Mouse (Mus musculus) stomach, embryonic 15.5 days (tissue): ENCODE results near the gene Itgam. TPM values are rescaled to one million over a fixed set of nuclear protein-coding genes. Genes with fewer than 3 reads are reported as not detected.

ENCODE experiments used
- ATAC-seq: fragments of 200-750 bp; cut with Nextera tagmentation; 2 replicates; pipeline ENCODE4 v1.8.0; 2017; ENCODE audit warnings: low read depth, moderate number of reproducible peaks, moderate TSS enrichment; ENCODE audit not compliant: insufficient read depth, low FRiP score
- H3K27ac ChIP-seq: fragments of 300-500 bp; sonication (generic); 2 replicates; pipeline ENCODE4 v1.5.1; 2015; ENCODE audit warnings: mild to moderate bottlenecking, inconsistent platforms
- H3K27me3 ChIP-seq: fragments of 300-500 bp; sonication (generic); replicated peaks from 2 replicates; pipeline ENCODE4 v1.6.1; 2015; ENCODE audit warnings: inconsistent platforms
- H3K36me3 ChIP-seq: fragments of 300-500 bp; sonication (generic); 2 replicates; pipeline ENCODE4 v1.6.1; 2015; ENCODE audit warnings: inconsistent platforms
- H3K4me1 ChIP-seq: fragments of 300-500 bp; sonication (generic); 2 replicates; pipeline ENCODE4 v1.6.1; 2015; ENCODE audit warnings: inconsistent platforms
- H3K4me2 ChIP-seq: fragments of 300-500 bp; sonication (generic); 2 replicates; pipeline ENCODE4 v1.6.1; 2015; ENCODE audit warnings: mild to moderate bottlenecking, inconsistent platforms
- H3K4me3 ChIP-seq: fragments of 300-500 bp; sonication (generic); replicated peaks from 2 replicates; pipeline ENCODE4 v1.5.1; 2015; ENCODE audit warnings: inconsistent platforms
- H3K9ac ChIP-seq: fragments of 300-500 bp; sonication (generic); 2 replicates; pipeline ENCODE4 v1.6.1; 2015; ENCODE audit warnings: inconsistent platforms
- H3K9me3 ChIP-seq: fragments of 300-500 bp; sonication (generic); 2 replicates; pipeline ENCODE4 v1.6.1; 2016; ENCODE audit warnings: inconsistent platforms
- WGBS: fragments of 180-500 bp; shearing (Covaris S2); methylation state at CpG from one replicate; pipeline ENCODE4 v1.1.7; 2015; 5-methylcytosine and 5-hydroxymethylcytosine counted together
- polyA plus RNA-seq: library from polyadenylated mRNA; unstranded; fragments of >200 nt; fragmentation: Nextera tagmentation; extraction: Ambion mirVana; gene quantifications from 2 replicates; pipeline ENCODE4 v1.2.1, GENCODE M21; 2015

Itgam gene
- polyA plus RNA-seq, 1 experiment from 2014 or later, result 3.5 TPM

- Histone ChIP-seq H3K4me2 (no peak overlapping the region), H3K36me3 (no peaks in the 10 kb centered on the region), H3K4me3 (no peak overlapping the region), H3K9ac (no peak overlapping the region), H3K9me3 (no peaks in the 10 kb centered on the region), H3K4me1 (no peaks in the 10 kb centered on the region), H3K27ac (no peak overlapping the region), H3K27me3 (no peaks in the 10 kb centered on the region)
- no peak for ATAC-seq
- WGBS, result 64% methylated on average over 7 of the region's 7 CpGs
Measured at GRCm38 (mm10) chr7:128058576-128058975, 3.9 kb upstream of the Itgam start.

- Histone ChIP-seq H3K27me3 (no peaks in the 10 kb centered on the region), H3K4me3 (no peak overlapping the region), H3K4me2 (no peak overlapping the region), H3K4me1 (no peaks in the 10 kb centered on the region), H3K36me3 (no peaks in the 10 kb centered on the region), H3K9ac (no peak overlapping the region), H3K27ac (no peak overlapping the region), H3K9me3 (no peaks in the 10 kb centered on the region)
- no peak for ATAC-seq
- 68% methylated on average over 4 of the region's 4 CpGs for WGBS
Measured at GRCm38 (mm10) chr7:128059091-128059490, 3.3 kb upstream of the Itgam start.

GRCm38 (mm10) chr7:128063211-128063781 is 856 bp downstream of the Itgam start:
- no peak for ATAC-seq
- no peak overlapping the region for H3K9ac ChIP-seq
- H3K27me3 ChIP-seq, result no peaks in the 10 kb centered on the region
- H3K27ac ChIP-seq, result no peak overlapping the region
- WGBS, result 81% methylated on average over 6 of the region's 6 CpGs
- H3K4me3 ChIP-seq, result no peak overlapping the region
- H3K4me1 ChIP-seq, result no peaks in the 10 kb centered on the region
- no peaks in the 10 kb centered on the region for H3K36me3 ChIP-seq
- no peak overlapping the region for H3K4me2 ChIP-seq
- H3K9me3 ChIP-seq, result no peaks in the 10 kb centered on the region

GRCm38 (mm10) chr7:128065547-128065946 is 3.1 kb downstream of the Itgam start:
- Histone ChIP-seq H3K9me3 (no peaks in the 10 kb centered on the region), H3K36me3 (no peaks in the 10 kb centered on the region), H3K9ac (no peak overlapping the region), H3K4me3 (no peak overlapping the region), H3K27me3 (no peaks in the 10 kb centered on the region), H3K27ac (no peak overlapping the region), H3K4me2 (no peak overlapping the region), H3K4me1 (no peaks in the 10 kb centered on the region)
- WGBS, result 65% methylated on average over 5 of the region's 5 CpGs
- ATAC-seq, result no peak

- no peak overlapping the region for H3K4me2 ChIP-seq
- no peaks in the 10 kb centered on the region for H3K9me3 ChIP-seq
- no peak for ATAC-seq
- H3K27ac ChIP-seq, result no peak overlapping the region
- 53% methylated on average over 3 of the region's 3 CpGs for WGBS
- H3K9ac ChIP-seq, result no peak overlapping the region
- H3K36me3 ChIP-seq, result no peaks in the 10 kb centered on the region
- no peaks in the 10 kb centered on the region for H3K4me1 ChIP-seq
- no peaks in the 10 kb centered on the region for H3K27me3 ChIP-seq
- H3K4me3 ChIP-seq, result no peak overlapping the region
Measured at GRCm38 (mm10) chr7:128067847-128068246, 5.4 kb downstream of the Itgam start.

GRCm38 (mm10) chr7:128069844-128070243 is 7.4 kb downstream of the Itgam start:
- Histone ChIP-seq H3K4me3 (no peak overlapping the region), H3K27me3 (no peaks in the 10 kb centered on the region), H3K4me2 (no peak overlapping the region), H3K4me1 (no peaks in the 10 kb centered on the region), H3K9me3 (no peaks in the 10 kb centered on the region), H3K27ac (no peak overlapping the region), H3K36me3 (no peaks in the 10 kb centered on the region), H3K9ac (no peak overlapping the region)
- ATAC-seq, result no peak
- 78% methylated on average over 2 of the region's 2 CpGs for WGBS

GRCm38 (mm10) chr7:128071816-128072215 is 9.4 kb downstream of the Itgam start:
- no peaks in the 10 kb centered on the region for H3K27me3 ChIP-seq
- no peaks in the 10 kb centered on the region for H3K36me3 ChIP-seq
- no peak overlapping the region for H3K27ac ChIP-seq
- H3K9me3 ChIP-seq, result no peaks in the 10 kb centered on the region
- no peak overlapping the region for H3K4me3 ChIP-seq
- no peak for ATAC-seq
- no peaks in the 10 kb centered on the region for H3K4me1 ChIP-seq
- 69% methylated on average over 4 of the region's 4 CpGs for WGBS
- H3K4me2 ChIP-seq, result no peak overlapping the region
- no peak overlapping the region for H3K9ac ChIP-seq

GRCm38 (mm10) chr7:128080012-128080411 is 17.6 kb downstream of the Itgam start:
- ATAC-seq, result no peak

GRCm38 (mm10) chr7:128089141-128089540 is 26.7 kb downstream of the Itgam start:
- Histone ChIP-seq H3K4me1 (no peaks in the 10 kb centered on the region), H3K4me2 (no peak overlapping the region), H3K36me3 (no peaks in the 10 kb centered on the region), H3K9me3 (no peaks in the 10 kb centered on the region), H3K4me3 (no peak overlapping the region), H3K27ac (no peak overlapping the region), H3K9ac (no peak overlapping the region), H3K27me3 (no peaks in the 10 kb centered on the region)
- WGBS, result 72% methylated on average over 7 of the region's 7 CpGs
- ATAC-seq, result no peak

More at GRCm38 (mm10) chr7:128080012-128080411, 17.6 kb downstream of the Itgam start:
- H3K27me3 ChIP-seq, result no peaks in the 10 kb centered on the region
- no peak overlapping the region for H3K27ac ChIP-seq
- no peaks in the 10 kb centered on the region for H3K36me3 ChIP-seq
- H3K4me1 ChIP-seq, result no peaks in the 10 kb centered on the region
- H3K9me3 ChIP-seq, result no peaks in the 10 kb centered on the region
- 86% methylated on average over 8 of the region's 8 CpGs for WGBS
- no peak overlapping the region for H3K4me3 ChIP-seq
- H3K4me2 ChIP-seq, result no peak overlapping the region
- no peak overlapping the region for H3K9ac ChIP-seq

GRCm38 (mm10) chr7:128098135-128098534 is 35.7 kb downstream of the Itgam start:
- Histone ChIP-seq H3K27ac (no peak overlapping the region), H3K9me3 (no peaks in the 10 kb centered on the region), H3K4me2 (no peak overlapping the region), H3K36me3 (no peaks in the 10 kb centered on the region), H3K4me1 (no peaks in the 10 kb centered on the region), H3K9ac (no peak overlapping the region), H3K4me3 (no peak overlapping the region), H3K27me3 (no peaks in the 10 kb centered on the region)
- 74% methylated on average over 1 of the region's 1 CpGs for WGBS
- no peak for ATAC-seq

- Histone ChIP-seq H3K27me3 (no peaks in the 10 kb centered on the region), H3K36me3 (no peaks in the 10 kb centered on the region), H3K9me3 (no peaks in the 10 kb centered on the region), H3K4me2 (no peak overlapping the region), H3K4me1 (no peaks in the 10 kb centered on the region), H3K9ac (no peak overlapping the region), H3K4me3 (no peak overlapping the region), H3K27ac (no peak overlapping the region)
- WGBS, result 71% methylated on average over 2 of the region's 2 CpGs
- ATAC-seq, result no peak
Measured at GRCm38 (mm10) chr7:128100742-128101357, 38.4 kb downstream of the Itgam start.

- H3K9ac ChIP-seq, result no peak overlapping the region
- WGBS, result 68% methylated on average over 4 of the region's 4 CpGs
- H3K27me3 ChIP-seq, result no peaks in the 10 kb centered on the region
- no peaks in the 10 kb centered on the region for H3K4me1 ChIP-seq
- H3K4me2 ChIP-seq, result no peak overlapping the region
- H3K27ac ChIP-seq, result no peak overlapping the region
- H3K9me3 ChIP-seq, result no peaks in the 10 kb centered on the region
- no peaks in the 10 kb centered on the region for H3K36me3 ChIP-seq
- ATAC-seq, result no peak
- H3K4me3 ChIP-seq, result no peak overlapping the region
Measured at GRCm38 (mm10) chr7:128105246-128105645, 42.8 kb downstream of the Itgam start.

GRCm38 (mm10) chr7:128107462-128107861 is 45.0 kb downstream of the Itgam start:
- Histone ChIP-seq H3K27me3 (no peaks in the 10 kb centered on the region), H3K27ac (no peak overlapping the region), H3K9me3 (no peaks in the 10 kb centered on the region), H3K9ac (no peak overlapping the region), H3K4me2 (no peak overlapping the region), H3K4me3 (no peak overlapping the region), H3K4me1 (no peaks in the 10 kb centered on the region), H3K36me3 (no peaks in the 10 kb centered on the region)
- 81% methylated on average over 7 of the region's 7 CpGs for WGBS
- ATAC-seq, result no peak
